Mouse (Mus musculus): ENCODE measurements at regions not wholly inside any gene's neighbourhood (a gene's known extent, or its start where the extent isn't known, plus 50 kb on each side); places are given as distances from the start of the nearest gene placed in this dataset.

- H3K27me3 ChIP-seq (ENCODE audit: insufficient read depth, low read length) = peaks cover 42% of the 10 kb centered on the region
- H3K9me3 ChIP-seq (ENCODE audit: low read length) = no peaks in the 10 kb centered on the region
- H3K4me2 ChIP-seq (ENCODE audit: low read depth, low read length, poor library complexity, severe bottlenecking) = no peak overlapping the region
- 21% methylated on average over 2 of the region's 2 CpGs for WGBS
- H3K4me1 ChIP-seq (ENCODE audit: insufficient read depth, low read length) = no peaks in the 10 kb centered on the region
- no peak for DNase-seq (ENCODE audit: low spot score)
- no peaks in the 10 kb centered on the region for H3K36me3 ChIP-seq (ENCODE audit: insufficient read depth, low read length)
- no peak overlapping the region for H3K4me3 ChIP-seq (ENCODE audit: low read depth, low read length)
- no peak for ATAC-seq (ENCODE audit: low FRiP score)
- no peak overlapping the region for H3K27ac ChIP-seq (ENCODE audit: low read depth, low read length)
- no peak for TF ChIP-seq CTCF (IDR thresholded peaks at IDR 0.05)
- no peak overlapping the region for H3K9ac ChIP-seq (replicated peaks; ENCODE audit: low read length, poor library complexity, severe bottlenecking)
These were observed 79.4 kb downstream of the Nkx2-1 start for GRCm38 (mm10) chr12:56457356-56457755.

GRCm38 (mm10) chr12:56450261-56450660, 86.4 kb downstream of the Nkx2-1 start:
- no peak overlapping the region for H3K27ac ChIP-seq (ENCODE audit: low read depth, low read length)
- no peaks in the 10 kb centered on the region for H3K9me3 ChIP-seq (ENCODE audit: low read length)
- H3K27me3 ChIP-seq (ENCODE audit: insufficient read depth, low read length) = peaks cover 18% of the 10 kb centered on the region; the same call in 1 of the 2 replicates
- H3K9ac ChIP-seq (replicated peaks; ENCODE audit: low read length, poor library complexity, severe bottlenecking) = no peak overlapping the region
- no peaks in the 10 kb centered on the region for H3K36me3 ChIP-seq (ENCODE audit: insufficient read depth, low read length)
- no peak for DNase-seq (ENCODE audit: low spot score)
- TF ChIP-seq CTCF (IDR thresholded peaks at IDR 0.05) = no peak
- no peak overlapping the region for H3K4me2 ChIP-seq (ENCODE audit: low read depth, low read length, poor library complexity, severe bottlenecking)
- no peak for ATAC-seq (ENCODE audit: low FRiP score)
- 76% methylated on average over 2 of the region's 2 CpGs for WGBS
- no peak overlapping the region for H3K4me3 ChIP-seq (ENCODE audit: low read depth, low read length)
- H3K4me1 ChIP-seq (ENCODE audit: insufficient read depth, low read length) = no peaks in the 10 kb centered on the region

- no peak overlapping the region for H3K4me2 ChIP-seq (ENCODE audit: low read depth, low read length, poor library complexity, severe bottlenecking)
- H3K4me1 ChIP-seq (ENCODE audit: insufficient read depth, low read length) = no peaks in the 10 kb centered on the region
- TF ChIP-seq CTCF (IDR thresholded peaks at IDR 0.05) = no peak
- DNase-seq (ENCODE audit: low spot score) = no peak
- no peak overlapping the region for H3K4me3 ChIP-seq (ENCODE audit: low read depth, low read length)
- H3K9ac ChIP-seq (replicated peaks; ENCODE audit: low read length, poor library complexity, severe bottlenecking) = no peak overlapping the region
- WGBS = 83% methylated on average over 12 of the region's 12 CpGs
- no peak overlapping the region for H3K27ac ChIP-seq (ENCODE audit: low read depth, low read length)
- H3K36me3 ChIP-seq (ENCODE audit: insufficient read depth, low read length) = no peaks in the 10 kb centered on the region
- no peaks in the 10 kb centered on the region for H3K9me3 ChIP-seq (ENCODE audit: low read length)
- H3K27me3 ChIP-seq (ENCODE audit: insufficient read depth, low read length) = 0 out of 2 replicates have a peak, but pooled peaks cover 16% of the 10 kb centered on the region
- no peak for ATAC-seq (ENCODE audit: low FRiP score)
These were observed 87.7 kb downstream of the Nkx2-1 start for GRCm38 (mm10) chr12:56448786-56449564.

- Histone ChIP-seq H3K27me3 (ENCODE audit: insufficient read depth, low read length) (0 out of 2 replicates have a peak, but pooled peaks cover 6% of the 10 kb centered on the region), H3K9me3 (ENCODE audit: low read length) (no peaks in the 10 kb centered on the region)
- WGBS = 73% methylated on average over 8 of the region's 8 CpGs
These were observed 95.4 kb downstream of the Nkx2-1 start for GRCm38 (mm10) chr12:56441166-56441817.

GRCm38 (mm10) chr12:56440068-56440847, 94.6 kb upstream of the Mbip start:
- Histone ChIP-seq H3K36me3 (ENCODE audit: insufficient read depth, low read length) (no peaks in the 10 kb centered on the region), H3K4me3 (ENCODE audit: low read depth, low read length) (no peak overlapping the region), H3K27ac (ENCODE audit: low read depth, low read length) (no peak overlapping the region), H3K4me1 (ENCODE audit: insufficient read depth, low read length) (no peaks in the 10 kb centered on the region), H3K9me3 (ENCODE audit: low read length) (no peaks in the 10 kb centered on the region), H3K9ac (replicated peaks; ENCODE audit: low read length, poor library complexity, severe bottlenecking) (no peak overlapping the region), H3K27me3 (ENCODE audit: insufficient read depth, low read length) (0 out of 2 replicates have a peak, but pooled peaks cover 5% of the 10 kb centered on the region), H3K4me2 (ENCODE audit: low read depth, low read length, poor library complexity, severe bottlenecking) (no peak overlapping the region)
- TF ChIP-seq CTCF (IDR thresholded peaks at IDR 0.05) = no peak
- 32% methylated on average over 12 of the region's 12 CpGs for WGBS
- ATAC-seq (ENCODE audit: low FRiP score) (no peak), DNase-seq (ENCODE audit: low spot score) (no peak)

More at GRCm38 (mm10) chr12:56441166-56441817, 95.4 kb downstream of the Nkx2-1 start:
- TF ChIP-seq CTCF (IDR thresholded peaks at IDR 0.05) = no peak
- Histone ChIP-seq H3K27ac (ENCODE audit: low read depth, low read length) (no peak overlapping the region), H3K4me3 (ENCODE audit: low read depth, low read length) (no peak overlapping the region), H3K4me1 (ENCODE audit: insufficient read depth, low read length) (no peaks in the 10 kb centered on the region), H3K9ac (replicated peaks; ENCODE audit: low read length, poor library complexity, severe bottlenecking) (no peak overlapping the region), H3K4me2 (ENCODE audit: low read depth, low read length, poor library complexity, severe bottlenecking) (no peak overlapping the region), H3K36me3 (ENCODE audit: insufficient read depth, low read length) (no peaks in the 10 kb centered on the region)
- ATAC-seq (ENCODE audit: low FRiP score) (no peak), DNase-seq (ENCODE audit: low spot score) (peak; percentile 36)

All from midbrain, postnatal 0 days (tissue).